Mouse (Mus musculus): ENCODE results near the gene Dchs1.
A peak's percentile ranks its signal among the peaks of the same experiment; 100 is the strongest.
"Not testable (repeated sequence)": the region's sequence is repeated elsewhere in the genome, so short reads cannot be mapped to it uniquely, and the experiment has no call there.

The Dchs1 gene

DNA sequence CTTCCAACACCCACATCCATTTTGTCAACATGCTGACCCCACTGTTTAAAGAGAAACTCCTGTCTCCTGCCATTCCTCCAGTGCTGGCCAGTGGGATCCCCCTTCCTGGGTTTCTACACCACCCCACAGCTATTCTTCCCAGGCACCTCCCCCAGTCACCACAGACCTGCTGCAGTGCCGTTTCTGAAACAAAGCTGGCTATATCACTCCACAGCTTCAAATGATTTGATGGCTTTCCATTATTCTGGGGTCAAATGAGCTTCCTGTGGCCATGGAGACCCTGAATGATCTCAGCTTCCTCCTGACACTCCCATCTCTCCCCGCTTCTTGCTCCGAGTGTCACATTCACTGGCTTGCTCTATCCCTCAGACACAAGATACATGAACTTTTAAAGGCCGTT is 2.9 kb downstream of the Dchs1 start:
- DNase-seq (ENCODE audit: low read depth, low spot score), result no peak

DNA sequence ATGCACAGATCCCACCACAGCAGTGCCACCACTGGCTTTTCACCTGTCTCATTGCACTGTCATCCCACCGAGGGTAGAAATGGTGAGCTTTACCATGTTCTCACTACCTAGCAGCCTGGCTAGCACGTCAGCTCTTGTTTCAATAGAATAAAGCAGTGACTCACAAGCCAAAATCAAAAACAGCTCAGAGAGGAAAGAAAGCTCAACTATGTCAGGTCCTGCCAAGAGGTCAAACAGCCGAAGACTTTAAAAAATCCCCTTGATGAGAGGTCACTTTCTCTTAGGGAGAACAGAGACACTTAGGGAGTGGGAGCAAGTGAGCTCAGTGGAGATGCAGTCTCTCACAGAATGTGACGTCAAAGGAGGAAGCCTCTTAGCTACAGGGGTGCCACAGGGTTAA is 3.6 kb downstream of the Dchs1 start:
- no peak for DNase-seq (ENCODE audit: low read depth, low spot score)

DNA sequence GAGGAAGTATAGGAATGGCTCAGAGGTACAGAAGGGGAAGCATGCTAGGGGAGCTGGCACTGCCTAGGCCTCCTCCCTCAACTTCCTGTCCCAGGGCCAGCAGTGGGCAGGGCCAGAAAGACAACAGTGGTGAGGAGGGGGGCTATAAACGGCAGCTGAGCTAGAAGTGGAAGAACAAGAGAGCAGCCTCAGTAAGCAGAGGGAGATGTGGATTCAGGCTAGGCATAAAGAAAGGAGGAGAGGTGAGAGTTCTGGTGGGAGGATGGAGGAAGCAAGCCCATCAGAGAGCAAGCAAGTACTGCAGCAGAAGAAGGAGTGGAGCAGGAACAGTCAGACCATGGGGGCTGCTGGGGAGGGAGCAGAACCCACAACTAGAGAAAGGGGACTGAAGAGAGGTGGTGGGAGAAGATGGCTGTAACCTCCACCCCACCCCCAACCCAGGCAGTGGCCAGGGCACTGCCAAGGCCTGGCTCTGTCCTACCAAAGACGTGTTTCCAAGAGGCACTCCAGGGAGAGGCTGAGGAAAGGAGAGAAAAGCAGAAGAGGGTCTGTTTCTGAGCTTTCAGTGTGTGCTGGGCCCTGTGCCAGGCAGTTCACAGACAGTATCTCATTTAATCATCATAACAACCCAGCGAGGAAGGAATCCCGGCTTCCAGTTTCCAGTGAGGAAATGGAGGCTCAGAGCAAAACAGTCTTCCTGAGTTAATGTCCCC is 8.7 kb downstream of the Dchs1 start:
- DNase-seq (ENCODE audit: low read depth, low spot score), result no peak

DNA sequence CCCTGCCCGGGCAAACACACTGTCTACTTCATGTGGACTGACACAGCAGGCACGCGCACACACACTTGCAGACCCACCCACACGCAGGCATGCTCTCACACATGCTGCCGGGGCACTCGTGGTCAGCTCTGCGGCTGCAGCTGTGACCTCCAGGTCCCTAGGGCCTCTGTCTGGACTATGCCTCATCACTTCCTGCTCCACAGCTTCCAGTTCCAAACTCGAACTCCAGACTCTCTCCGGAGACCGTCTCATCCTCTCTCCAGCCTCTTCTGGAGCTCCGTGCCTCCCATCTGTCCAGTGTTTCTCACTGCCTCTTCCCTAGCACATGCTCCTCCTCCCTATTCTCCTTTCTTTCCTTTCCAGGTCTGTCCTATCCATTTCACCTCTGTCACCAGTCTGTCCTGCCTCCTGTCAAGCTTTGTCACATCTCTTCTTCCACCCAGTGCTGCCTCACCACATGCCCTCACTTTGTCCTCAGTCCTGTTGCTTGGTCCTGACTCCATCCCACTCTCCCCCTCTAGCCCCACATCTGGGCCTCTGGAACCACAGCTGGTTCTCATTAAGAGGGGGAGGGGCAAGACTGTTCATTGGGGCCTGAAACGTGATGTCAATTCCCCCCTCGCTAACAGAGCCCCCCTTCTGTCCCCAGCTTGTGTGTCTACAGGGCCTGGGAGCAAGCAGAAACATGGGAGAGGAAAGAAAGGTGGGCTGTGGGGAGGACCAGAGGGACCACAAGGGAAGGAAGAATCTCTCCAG is 9.5 kb downstream of the Dchs1 start:
- DNase-seq (ENCODE audit: low read depth, low spot score), result peak; percentile 95

DNA sequence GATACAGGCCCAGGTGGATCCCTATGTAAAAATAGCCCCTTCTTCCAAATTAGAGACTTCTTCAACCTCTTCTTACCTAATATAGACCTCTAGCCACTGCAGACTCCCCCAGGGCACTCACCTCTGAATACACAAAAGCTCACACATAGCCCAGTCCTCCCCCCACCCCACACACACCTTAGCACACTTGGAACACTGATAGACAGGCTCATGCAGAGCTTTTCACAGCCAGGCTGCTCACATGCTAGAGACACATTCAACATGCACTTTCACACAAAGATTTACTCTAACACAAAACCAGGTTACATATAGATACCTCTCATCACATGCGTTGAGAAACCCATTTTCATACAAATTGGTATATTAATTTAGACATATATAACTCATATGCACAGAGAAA is 10.1 kb downstream of the Dchs1 start:
- no peak for DNase-seq (ENCODE audit: low read depth, low spot score)

DNA sequence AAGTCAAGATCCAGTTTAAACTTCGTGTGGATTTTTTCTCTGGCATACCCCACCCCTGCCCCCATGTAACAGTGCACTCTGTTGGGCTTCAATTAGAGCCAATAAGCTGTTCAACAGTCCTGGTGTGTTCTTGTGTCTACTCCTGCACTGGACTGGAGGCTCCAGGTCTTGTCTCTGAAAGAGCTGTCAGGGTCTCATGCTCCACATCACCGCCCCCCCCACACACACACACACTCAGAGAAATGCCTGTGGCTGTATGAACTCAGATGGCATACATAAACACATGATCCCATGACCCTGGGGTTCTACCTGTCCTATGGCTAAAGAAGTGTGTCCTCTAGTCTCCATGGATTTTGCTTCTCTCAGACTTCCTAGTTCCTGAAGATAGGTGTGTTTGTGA is 11.4 kb downstream of the Dchs1 start:
- DNase-seq (ENCODE audit: low read depth, low spot score), result no peak

DNA sequence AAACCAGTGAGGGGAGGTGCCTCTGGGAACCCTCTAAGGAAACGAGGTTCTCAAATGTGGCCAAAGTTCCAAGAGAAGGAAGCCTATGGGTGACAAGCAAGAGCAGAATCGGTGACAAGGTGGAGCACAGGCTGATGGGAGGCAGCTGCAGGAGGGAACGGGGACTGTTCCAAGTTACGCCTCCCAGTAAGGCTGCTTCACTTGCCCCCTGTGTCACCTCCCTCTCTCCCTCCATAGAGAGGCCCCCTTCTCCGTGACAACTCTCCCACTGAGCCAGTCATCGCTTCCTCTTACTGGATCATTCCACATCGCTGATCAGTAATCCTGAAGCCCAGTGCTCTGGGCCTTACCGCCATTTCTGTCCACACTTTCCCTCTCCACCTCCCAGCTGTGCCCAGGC is 12.8 kb downstream of the Dchs1 start:
- no peak for DNase-seq (ENCODE audit: low read depth, low spot score)

DNA sequence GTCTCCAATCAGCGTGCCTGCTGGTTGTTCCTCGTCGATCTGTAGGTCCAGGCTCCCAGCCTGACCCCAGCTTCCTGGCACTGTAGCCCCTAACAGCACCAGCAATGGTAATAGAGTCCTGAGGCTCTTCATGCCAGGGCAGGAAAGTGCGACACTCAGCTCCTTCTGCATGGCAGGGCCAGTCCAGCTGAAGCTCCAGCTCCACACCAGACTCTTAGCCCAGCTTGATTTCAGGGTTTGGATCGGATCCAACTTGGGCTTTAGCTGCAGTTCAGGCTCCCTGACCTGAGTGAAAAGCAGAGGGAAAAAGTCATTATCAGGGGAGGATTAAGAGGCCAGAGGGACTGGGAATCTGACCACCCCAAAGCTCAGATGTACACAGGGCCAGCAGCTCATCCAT is 14.4 kb downstream of the Dchs1 start:
- DNase-seq (ENCODE audit: low read depth, low spot score), result no peak

DNA sequence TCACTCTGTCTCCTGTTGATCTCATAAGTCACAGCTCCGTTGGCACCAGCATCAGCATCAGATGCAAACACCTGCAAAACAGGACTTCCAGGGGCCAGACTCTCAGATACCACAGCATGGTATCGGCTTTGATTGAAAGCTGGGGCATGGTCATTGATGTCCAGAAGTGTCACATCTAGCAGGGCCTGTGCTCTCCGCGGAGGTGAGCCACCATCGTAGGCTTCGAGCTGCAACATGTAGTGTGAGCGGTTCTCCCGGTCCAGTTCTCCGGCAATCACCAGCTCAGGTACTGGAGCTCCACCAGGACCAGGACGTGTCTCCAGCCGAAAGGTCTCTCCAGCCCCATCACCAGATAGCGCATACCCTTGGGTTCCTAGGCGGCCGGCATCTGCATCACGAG is 15.1 kb downstream of the Dchs1 start:
- no peak for DNase-seq (ENCODE audit: low read depth, low spot score)

DNA sequence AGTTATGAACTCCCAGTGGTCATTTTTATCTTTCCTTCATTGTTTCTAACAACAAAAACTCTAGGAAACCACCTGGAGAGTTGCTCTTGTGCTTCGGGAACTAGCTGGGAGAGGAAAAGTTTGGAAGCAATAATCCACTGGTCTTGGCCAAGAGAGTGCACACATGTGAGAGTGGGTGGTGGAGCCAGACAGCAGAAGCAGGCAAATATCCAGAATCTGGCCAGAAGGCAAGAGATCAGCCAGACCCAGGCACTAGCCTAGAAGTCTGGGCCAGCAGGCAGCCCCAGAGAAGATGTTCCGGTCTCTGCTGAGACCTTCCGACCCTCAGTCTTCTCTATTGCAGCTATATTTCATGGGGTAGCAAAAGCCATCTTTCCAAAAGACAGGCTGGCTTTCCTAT is 17.5 kb downstream of the Dchs1 start:
- no peak for DNase-seq (ENCODE audit: low read depth, low spot score)

DNA sequence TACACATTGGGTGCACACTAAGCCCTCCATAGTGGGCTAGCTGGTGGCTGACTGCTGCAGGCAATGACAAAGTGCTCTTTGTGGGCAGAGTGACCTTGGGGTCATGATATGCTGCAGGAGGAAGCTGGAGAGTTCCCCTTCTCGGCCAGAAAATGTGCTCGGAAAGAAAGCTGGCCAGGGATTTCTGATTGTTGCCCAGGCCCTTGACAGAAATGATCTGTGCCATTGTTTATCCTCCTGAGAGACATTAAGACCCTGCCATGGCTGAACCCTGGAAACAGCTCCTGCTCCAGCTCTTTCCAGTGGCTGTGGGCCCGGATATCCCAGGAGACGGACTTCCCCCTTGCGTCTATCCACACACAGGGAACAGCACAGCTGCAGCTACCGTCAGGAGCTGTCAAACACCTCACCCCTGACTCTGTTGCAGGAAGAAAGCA is 19.7 kb downstream of the Dchs1 start:
- peak; percentile 40 for DNase-seq (ENCODE audit: low read depth, low spot score)

DNA sequence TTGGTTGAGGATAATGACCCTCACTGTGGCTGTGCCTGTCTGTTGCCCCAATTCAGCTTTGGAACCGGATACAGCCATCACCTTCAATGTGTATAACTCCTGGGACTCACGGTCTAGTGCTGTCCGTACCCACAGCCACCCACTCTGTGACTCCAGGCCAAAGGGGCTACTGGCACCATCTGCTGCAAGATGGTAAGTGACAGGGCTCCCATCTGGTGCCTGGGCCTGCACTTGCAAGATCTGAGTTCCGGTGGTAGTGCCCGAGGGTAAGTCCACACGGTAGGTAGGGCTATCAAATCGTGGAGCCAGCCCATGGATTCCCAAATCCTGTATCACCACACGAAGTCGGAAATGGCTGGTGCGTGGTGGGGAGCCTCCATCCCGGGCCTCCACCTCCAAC is 23.1 kb downstream of the Dchs1 start:
- no peak for DNase-seq (ENCODE audit: low read depth, low spot score)

DNA sequence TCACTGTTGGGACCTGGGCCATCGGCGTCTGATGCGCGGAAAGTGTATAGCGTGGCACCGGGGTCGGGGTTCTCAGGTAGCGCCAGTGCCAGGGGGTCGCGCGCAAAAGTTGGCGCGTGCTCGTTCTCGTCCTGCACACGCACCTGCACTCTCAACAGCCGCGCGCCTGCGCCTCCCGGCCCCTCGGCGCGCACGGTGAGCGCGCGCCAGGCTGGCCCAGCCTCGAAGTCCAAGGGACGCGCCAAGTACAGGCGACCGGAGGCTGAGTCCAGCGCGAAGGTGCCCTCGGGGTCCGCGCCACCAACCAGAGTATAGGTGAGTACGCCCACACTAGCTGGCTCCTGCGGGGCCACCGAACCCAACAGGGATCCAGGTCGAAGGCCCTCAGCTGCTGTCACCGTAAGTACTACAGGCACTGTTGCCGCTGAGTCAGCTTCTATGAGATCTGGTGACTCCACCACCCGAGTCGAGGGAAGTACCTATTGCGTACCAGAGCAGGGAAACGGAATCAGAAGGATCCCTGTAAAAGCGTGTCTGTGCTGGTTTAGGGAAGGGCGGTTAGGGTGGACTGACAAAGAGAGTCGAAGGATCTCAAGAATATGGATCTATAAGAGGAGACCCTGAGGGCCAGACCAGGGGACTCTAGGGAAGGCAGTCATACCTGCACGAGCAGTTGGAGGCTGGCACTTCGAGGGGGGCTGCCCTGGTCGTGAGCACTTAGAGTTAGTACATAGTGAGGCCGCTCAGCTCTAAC is 24.8 kb downstream of the Dchs1 start:
- DNase-seq (ENCODE audit: low read depth, low spot score), result no peak

DNA sequence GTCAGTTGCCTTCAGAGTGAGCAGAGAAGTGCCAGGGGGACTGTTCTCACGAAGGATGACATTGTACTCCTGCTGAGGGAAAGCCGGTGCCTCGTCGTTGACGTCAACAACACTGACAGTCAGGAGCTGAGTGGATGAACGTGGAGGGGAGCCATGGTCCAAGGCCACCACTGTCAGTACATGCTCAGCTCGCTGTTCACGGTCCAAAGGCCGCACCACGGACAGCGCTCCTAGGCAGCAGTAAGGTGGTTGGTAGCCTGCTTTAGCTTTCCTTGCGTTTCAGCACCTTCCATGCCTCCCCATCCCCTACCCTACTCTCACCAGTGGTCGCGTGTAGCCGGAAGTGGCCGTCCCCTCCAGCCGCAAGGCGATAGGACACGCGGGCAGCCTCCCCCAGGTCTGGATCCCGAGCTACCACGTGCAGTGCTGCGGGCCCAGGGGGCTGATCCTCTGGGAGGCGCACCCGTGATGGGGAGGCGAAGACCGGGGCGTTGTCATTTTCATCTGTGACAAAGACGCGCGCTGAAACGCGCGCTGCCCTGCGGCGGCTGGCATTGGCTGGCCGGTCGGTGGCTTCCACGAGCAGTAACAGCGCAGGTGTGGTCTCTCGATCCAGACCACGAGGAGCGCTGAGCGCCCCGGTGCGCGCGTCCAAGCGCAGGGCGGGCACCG is 25.5 kb downstream of the Dchs1 start:
- no peak for DNase-seq (ENCODE audit: low read depth, low spot score)

DNA sequence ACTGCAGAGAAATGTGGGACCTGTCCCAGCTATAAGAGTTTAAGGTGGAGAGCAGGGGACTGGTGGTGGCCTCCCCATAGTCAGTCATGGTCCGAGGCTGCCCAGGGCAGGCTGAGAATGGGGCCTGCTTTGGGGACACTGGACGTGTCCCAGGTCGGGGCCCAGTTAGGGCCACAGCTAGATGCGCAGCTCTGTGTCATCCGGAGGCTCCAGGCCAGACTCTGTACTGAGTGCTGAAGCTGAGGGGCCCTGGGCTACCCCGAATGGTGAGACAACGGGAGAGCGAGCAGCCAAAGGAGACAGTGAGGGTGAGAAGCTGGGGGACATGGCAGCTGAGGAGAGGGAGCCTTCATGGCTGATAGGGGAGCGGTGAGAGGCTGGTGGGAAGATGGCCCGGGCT is 34.2 kb downstream of the Dchs1 start:
- no peak for DNase-seq (ENCODE audit: low read depth, low spot score)

DNA sequence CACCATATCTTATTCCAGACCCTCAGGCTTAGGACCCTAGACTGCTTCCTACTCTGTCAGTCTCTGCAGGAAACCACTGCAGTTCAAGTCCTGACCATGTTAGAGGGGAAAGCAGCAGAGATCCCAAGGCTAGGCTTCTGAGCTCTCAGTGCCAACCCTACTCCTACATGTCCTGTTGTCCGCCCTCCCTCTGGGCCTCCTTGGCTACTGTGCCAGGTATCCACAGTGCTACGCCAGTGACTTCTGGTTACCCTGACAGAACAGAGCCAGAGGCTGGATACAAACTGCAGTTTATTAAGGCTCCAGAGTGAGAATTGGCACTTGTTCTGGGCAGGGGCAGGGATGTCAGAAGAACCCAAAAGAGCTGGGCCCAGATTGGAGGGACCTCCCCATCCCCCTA is 34.7 kb downstream of the Dchs1 start:
- no peak for DNase-seq (ENCODE audit: low read depth, low spot score)

DNA sequence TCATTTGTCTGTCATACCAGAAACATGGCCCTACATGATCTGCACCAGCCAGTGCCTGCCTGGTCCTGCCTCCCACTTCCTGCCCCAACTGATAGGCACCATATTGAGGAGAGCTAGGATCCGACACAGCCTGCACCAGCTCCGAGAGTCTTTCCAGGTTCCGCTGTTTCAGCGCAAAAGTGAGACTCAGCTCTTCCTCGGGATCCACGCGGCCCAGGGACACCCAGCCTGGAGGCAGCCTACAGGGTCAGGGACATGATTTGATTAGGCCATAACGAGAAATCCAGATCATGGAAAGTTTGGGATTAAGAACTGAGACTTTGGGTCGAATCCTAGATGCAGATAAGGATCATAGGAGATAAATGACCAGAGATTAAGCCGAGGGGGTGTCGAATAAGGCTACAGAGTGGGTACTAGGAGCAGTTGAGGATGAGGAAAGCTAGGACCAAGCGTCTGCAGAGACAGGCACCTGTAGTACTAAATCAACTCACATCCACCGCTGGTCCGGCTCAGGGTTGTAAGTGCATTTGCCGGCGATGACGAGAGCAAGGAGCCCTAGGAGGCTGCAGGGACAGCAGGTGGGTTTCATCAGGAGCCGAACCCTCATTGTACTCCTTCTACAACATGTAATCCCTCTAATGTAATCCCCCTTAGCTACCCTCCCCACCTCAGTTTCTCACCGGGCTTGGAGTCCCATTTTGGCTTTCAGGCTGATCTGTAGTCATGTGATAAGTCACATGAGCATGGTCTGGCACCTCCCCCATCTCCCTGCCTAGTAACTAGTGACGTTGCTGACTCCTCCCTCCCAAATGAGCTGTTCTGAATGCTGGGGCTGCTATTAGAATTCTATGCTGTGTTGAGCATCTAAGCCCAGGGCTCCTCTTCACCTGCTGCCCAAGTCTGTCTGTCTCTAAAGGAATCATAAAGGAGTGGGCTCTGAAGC is 35.7 kb downstream of the Dchs1 start, which contains the start of gene Tpp1:
Tpp1 (minus strand) TSS at position 745 of the 943 bp plus-strand sequence.
- DNase-seq (ENCODE audit: low read depth, low spot score), result peak; percentile 93

DNA sequence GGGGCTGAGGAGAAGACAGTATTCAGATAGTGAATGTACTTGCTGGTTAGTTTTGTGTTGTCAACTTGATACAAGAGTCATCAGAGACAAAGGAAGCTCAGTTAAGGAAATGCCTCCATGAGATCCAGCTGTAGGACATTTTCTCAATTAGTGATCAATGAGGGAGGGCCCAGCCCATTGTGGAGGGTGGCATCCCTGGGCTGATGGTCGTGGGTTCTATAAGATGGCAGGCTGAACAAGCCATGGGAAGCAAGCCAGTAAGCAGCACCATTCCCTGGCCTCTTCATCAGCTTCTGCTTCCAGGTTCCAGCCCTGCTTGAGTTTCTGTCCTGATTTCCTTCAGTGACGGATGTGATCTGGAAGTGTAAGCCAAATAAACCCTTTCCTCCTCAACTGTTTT is 39.7 kb downstream of the Dchs1 start:
- no peak for DNase-seq (ENCODE audit: low read depth, low spot score)

DNA sequence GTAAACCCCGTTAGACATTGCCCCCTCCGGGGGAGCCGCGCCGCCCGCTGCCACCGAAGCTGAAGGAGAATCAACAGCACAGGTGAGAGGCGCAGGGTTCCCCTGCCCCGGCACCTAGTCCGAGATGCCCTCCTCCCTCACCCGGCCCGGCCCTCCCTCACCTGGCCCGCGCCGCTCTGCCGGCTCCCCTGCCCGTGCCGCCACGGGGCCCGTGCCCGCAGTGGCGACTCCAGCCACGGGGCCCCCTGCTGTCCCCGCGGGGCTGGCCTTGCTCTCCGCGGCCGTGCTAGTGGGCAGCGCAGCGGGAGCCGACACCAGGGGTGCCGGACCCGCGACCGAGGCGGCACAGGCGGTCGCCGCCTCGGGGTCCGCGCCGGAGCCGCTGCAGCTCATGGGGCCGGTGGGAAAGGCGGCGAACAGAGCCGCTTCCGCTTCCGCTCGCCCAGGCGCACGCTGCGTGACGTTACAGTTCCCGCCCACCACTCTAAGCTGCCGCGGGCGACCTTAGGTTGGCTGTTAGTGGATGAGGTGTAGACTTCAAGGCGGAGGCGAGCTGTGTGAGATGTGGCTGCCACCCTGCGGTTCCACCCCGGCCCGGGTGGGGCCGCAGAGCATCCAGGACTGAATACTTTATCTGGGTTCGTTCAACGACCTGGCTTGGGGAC is 43.4 kb downstream of the Dchs1 start, which contains the start of gene Taf10:
Taf10 (minus strand) TSS at position 436 of the 665 bp plus-strand sequence.
- DNase-seq (ENCODE audit: low read depth, low spot score), result peak; percentile 92

DNA sequence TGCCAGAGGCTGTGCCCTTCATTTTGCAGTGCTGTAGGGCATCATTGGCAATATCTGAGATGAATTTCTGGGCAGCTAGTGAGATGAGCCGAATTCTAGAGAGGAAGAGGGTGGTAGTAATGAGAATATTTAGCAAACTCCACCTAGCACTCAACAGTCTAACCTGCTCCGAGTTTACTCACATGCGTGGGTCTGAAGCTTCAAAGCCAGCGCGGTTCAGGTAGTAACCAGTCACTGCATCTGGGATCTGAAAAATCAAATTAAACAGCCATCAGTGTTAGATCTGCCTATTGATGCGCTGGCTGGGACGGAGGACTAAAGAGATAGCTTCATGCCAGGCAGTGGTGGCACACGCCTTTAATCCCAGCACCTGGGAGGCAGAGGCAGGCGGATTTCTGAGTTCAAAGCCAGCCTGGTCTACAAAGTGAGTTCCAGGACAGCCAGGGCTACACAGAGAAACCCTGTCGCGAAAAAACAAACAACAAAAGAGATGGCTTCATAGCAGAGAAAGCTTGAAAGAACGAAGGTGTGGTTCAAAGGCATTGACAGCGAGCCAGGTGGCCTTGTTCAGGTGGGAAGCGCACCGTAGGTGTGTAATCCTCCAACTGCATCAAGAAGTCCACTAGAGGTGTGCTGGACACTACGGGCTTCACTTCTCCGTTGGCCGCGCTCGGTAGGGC is 44.1 kb downstream of the Dchs1 start:
- not testable (repeated sequence) for DNase-seq (ENCODE audit: low read depth, low spot score)

Measured in forelimb bud, embryonic 11.5 days (tissue).